Mouse (Mus musculus) embryonic facial prominence, embryonic 12.5 days (tissue): Measurements from ENCODE around the gene Hsd17b12. TPM values are rescaled to one million over a fixed set of nuclear protein-coding genes. Genes with fewer than 3 reads are reported as not detected.

ENCODE experiments used
- ATAC-seq: fragments of 200-750 bp; cut with Nextera tagmentation; 2 replicates; pipeline ENCODE4 v1.8.0; 2017; ENCODE audit not compliant: insufficient number of reproducible peaks, insufficient read depth, low FRiP score, low TSS enrichment
- H3K27ac ChIP-seq: fragments of 300-500 bp; sonication (generic); 2 replicates; pipeline ENCODE4 v1.5.1; 2016; ENCODE audit warnings: mild to moderate bottlenecking
- H3K27me3 ChIP-seq: fragments of 300-500 bp; sonication (generic); 2 replicates; pipeline ENCODE4 v1.6.1; 2016; ENCODE audit warnings: mild to moderate bottlenecking, moderate library complexity
- H3K36me3 ChIP-seq: fragments of 300-500 bp; sonication (generic); 2 replicates; pipeline ENCODE4 v1.6.1; 2016; ENCODE audit warnings: mild to moderate bottlenecking
- H3K4me1 ChIP-seq: fragments of 300-500 bp; sonication (generic); 2 replicates; pipeline ENCODE4 v1.6.1; 2016
- H3K4me2 ChIP-seq: fragments of 300-500 bp; sonication (generic); replicated peaks from 2 replicates; pipeline ENCODE4 v1.6.1; 2016; ENCODE audit warnings: mild to moderate bottlenecking, moderate library complexity
- H3K4me3 ChIP-seq: fragments of 300-500 bp; sonication (generic); 2 replicates; pipeline ENCODE4 v1.5.1; 2016; ENCODE audit warnings: mild to moderate bottlenecking
- H3K9ac ChIP-seq: fragments of 300-500 bp; sonication (generic); 2 replicates; pipeline ENCODE4 v1.6.1; 2016; ENCODE audit warnings: mild to moderate bottlenecking, moderate library complexity
- H3K9me3 ChIP-seq: fragments of 300-500 bp; sonication (generic); 2 replicates; pipeline ENCODE4 v1.6.1; 2016; ENCODE audit warnings: mild to moderate bottlenecking, moderate library complexity
- WGBS: fragments of 180-500 bp; shearing (Covaris S2); methylation state at CpG from one replicate; pipeline ENCODE4 v1.1.7; 2016; 5-methylcytosine and 5-hydroxymethylcytosine counted together
- polyA plus RNA-seq: library from polyadenylated mRNA; unstranded; fragments of >200 nt; fragmentation: Nextera tagmentation; extraction: Ambion mirVana; gene quantifications from 2 replicates; pipeline ENCODE4 v1.2.1, GENCODE M21; 2016

Hsd17b12 gene
- polyA plus RNA-seq, 1 experiment from 2014 or later, result 103 TPM

- H3K4me2 ChIP-seq, result no peak overlapping the region
- no peak overlapping the region for H3K4me3 ChIP-seq
- no peaks in the 10 kb centered on the region for H3K36me3 ChIP-seq
- 88% methylated on average over 2 of the region's 2 CpGs for WGBS
- no peak overlapping the region for H3K9ac ChIP-seq
- no peak overlapping the region for H3K27ac ChIP-seq
- H3K27me3 ChIP-seq, result no peaks in the 10 kb centered on the region
- peaks cover 6% of the 10 kb centered on the region for H3K4me1 ChIP-seq
- no peaks in the 10 kb centered on the region for H3K9me3 ChIP-seq
- ATAC-seq, result no peak
Measured at GRCm38 (mm10) chr2:94044174-94044573, 113.6 kb downstream of the Hsd17b12 start.

DNA sequence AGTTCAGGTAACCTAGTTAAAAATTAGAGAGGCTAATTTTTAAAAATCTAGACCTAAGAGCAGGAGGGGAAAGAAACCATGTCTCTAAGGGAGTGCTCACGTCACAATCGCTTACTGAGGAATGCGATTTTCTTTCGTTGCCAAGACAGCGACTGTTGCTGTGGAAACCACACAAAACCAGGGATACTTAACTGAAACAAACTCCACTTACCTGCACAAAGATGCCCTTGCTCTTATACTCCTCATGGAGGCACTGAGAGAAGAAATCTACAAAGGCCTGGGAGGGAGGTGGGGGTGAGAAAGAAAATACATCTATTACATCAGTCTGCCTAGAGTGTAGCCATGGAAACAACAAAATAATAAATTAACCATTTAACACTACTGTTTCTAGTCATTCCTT is 114.1 kb downstream of the Hsd17b12 start:
- Histone ChIP-seq H3K4me1 (peaks cover under 1% of the 10 kb centered on the region), H3K9me3 (no peaks in the 10 kb centered on the region), H3K4me3 (no peak overlapping the region), H3K36me3 (no peaks in the 10 kb centered on the region), H3K9ac (no peak overlapping the region), H3K27ac (no peak overlapping the region), H3K4me2 (no peak overlapping the region), H3K27me3 (no peaks in the 10 kb centered on the region)
- 55% methylated on average over 5 of the region's 5 CpGs for WGBS
- ATAC-seq, result no peak

- Histone ChIP-seq H3K27ac (no peak overlapping the region), H3K9ac (no peak overlapping the region), H3K4me2 (no peak overlapping the region), H3K4me3 (no peak overlapping the region), H3K9me3 (no peaks in the 10 kb centered on the region), H3K27me3 (no peaks in the 10 kb centered on the region), H3K36me3 (no peaks in the 10 kb centered on the region), H3K4me1 (no peaks in the 10 kb centered on the region)
- no peak for ATAC-seq
- 92% methylated on average over 3 of the region's 3 CpGs for WGBS
Measured at GRCm38 (mm10) chr2:94042461-94042860, 115.3 kb downstream of the Hsd17b12 start.

- Histone ChIP-seq H3K4me2 (no peak overlapping the region), H3K4me1 (no peaks in the 10 kb centered on the region), H3K27me3 (no peaks in the 10 kb centered on the region), H3K4me3 (no peak overlapping the region), H3K9ac (no peak overlapping the region), H3K9me3 (no peaks in the 10 kb centered on the region), H3K36me3 (no peaks in the 10 kb centered on the region), H3K27ac (no peak overlapping the region)
- WGBS, result 94% methylated on average over 5 of the region's 5 CpGs
- no peak for ATAC-seq
Measured at GRCm38 (mm10) chr2:94040391-94041125, 117.2 kb downstream of the Hsd17b12 start.

GRCm38 (mm10) chr2:94035428-94036331 is 122.1 kb downstream of the Hsd17b12 start:
- WGBS, result 68% methylated on average over 9 of the region's 9 CpGs
- H3K4me3 ChIP-seq, result no peak overlapping the region
- H3K36me3 ChIP-seq, result peaks cover 4% of the 10 kb centered on the region; the same call in 1 of the 2 replicates
- no peak overlapping the region for H3K4me2 ChIP-seq
- no peak overlapping the region for H3K27ac ChIP-seq
- H3K9me3 ChIP-seq, result no peaks in the 10 kb centered on the region
- H3K9ac ChIP-seq, result no peak overlapping the region
- no peaks in the 10 kb centered on the region for H3K4me1 ChIP-seq
- no peaks in the 10 kb centered on the region for H3K27me3 ChIP-seq
- peak; percentile 41; the same call in 1 of the 2 replicates for ATAC-seq

DNA sequence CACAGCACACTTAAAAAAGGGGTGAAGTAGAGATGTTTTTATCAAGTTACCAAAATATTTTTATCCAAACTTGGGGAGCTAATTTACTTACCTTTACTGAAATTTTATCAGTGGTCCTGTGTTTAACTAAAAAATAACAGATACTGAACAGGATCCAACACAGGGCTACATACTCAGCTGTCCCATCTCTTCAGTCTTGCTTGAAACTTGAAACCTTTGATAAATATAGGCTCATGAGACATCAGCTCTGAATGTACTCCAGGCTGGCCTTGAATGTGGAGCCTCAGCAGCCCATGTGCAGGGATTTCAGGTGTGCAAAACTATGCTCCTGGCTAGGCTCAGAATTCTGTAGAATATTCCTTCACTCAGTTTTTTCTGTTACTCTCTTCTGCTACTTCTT is 127.2 kb downstream of the Hsd17b12 start:
- H3K4me2 ChIP-seq, result no peak overlapping the region

DNA sequence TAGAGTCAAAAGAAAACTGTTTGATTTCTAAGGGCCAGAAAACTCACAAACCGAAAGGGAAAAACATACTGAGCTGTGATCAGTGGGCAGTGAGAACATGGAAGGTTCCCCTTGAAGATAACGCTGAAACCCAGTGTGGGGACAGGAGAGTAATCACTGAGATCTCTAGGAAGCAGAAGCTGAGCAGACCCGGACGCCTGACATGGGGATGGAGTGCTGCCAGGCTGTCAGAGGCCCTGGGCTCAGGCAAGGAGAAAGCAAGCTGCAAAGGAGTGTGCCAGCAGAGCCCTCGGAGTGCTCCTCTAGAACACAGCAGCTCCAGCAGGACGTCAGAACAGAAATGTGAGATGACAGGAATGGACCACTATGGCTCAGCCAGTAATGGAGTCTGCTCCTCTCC is 133.1 kb downstream of the Hsd17b12 start:
- no peak for ATAC-seq
- H3K36me3 ChIP-seq, result no peaks in the 10 kb centered on the region
- WGBS, result 54% methylated on average over 6 of the region's 6 CpGs
- no peak overlapping the region for H3K27ac ChIP-seq
- H3K9ac ChIP-seq, result no peak overlapping the region
- H3K27me3 ChIP-seq, result no peaks in the 10 kb centered on the region
- no peak overlapping the region for H3K4me2 ChIP-seq
- no peak overlapping the region for H3K4me3 ChIP-seq
- no peaks in the 10 kb centered on the region for H3K9me3 ChIP-seq
- no peaks in the 10 kb centered on the region for H3K4me1 ChIP-seq

More for the DNA sequence above, 127.2 kb downstream of the Hsd17b12 start:
- no peaks in the 10 kb centered on the region for H3K9me3 ChIP-seq
- no peak overlapping the region for H3K4me3 ChIP-seq
- no peaks in the 10 kb centered on the region for H3K4me1 ChIP-seq
- no peak overlapping the region for H3K9ac ChIP-seq
- no peaks in the 10 kb centered on the region for H3K27me3 ChIP-seq
- no peak overlapping the region for H3K27ac ChIP-seq
- peaks cover 4% of the 10 kb centered on the region; the same call in 1 of the 2 replicates for H3K36me3 ChIP-seq
- ATAC-seq, result no peak

GRCm38 (mm10) chr2:94010335-94011291 is 147.2 kb downstream of the Hsd17b12 start, which contains the start of gene Alkbh3:
Alkbh3 (minus strand) TSS chr2:94010807.
- peak within 1 kb of the TSS; percentile 85 for H3K4me3 ChIP-seq
- peak within 1 kb of the TSS; percentile 82 for H3K9ac ChIP-seq
- peaks cover 26% of the 10 kb centered on the region for H3K36me3 ChIP-seq
- no peak within 1 kb of the TSS for H3K27ac ChIP-seq
- no peaks in the 10 kb centered on the region for H3K9me3 ChIP-seq
- WGBS, result 4% methylated on average over 47 of the region's 47 CpGs
- no peaks in the 10 kb centered on the region for H3K27me3 ChIP-seq
- peak within 1 kb of the TSS; percentile 75 for H3K4me2 ChIP-seq
- peak; percentile 94 for ATAC-seq
- peaks cover 5% of the 10 kb centered on the region for H3K4me1 ChIP-seq

DNA sequence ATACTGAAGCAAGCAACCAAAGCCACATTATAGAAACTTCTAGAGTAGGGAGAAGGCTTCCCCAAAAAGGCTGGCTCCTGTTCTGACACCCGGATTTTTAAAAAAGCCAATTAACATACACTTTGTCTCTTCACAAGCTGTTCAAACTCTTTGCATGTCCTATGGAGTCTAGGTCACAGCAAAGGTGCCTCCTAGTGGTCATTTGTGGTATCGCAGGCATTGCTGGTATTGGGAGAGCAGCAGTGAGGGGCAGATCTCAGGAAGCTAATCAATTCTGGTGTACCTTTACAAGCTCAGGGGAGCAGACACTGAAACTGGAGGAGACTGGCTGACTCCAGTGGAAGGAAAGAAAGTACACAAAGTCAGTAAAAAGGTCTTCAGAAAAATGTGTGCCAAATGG is 155.4 kb downstream of the Hsd17b12 start:
- ATAC-seq, result no peak

DNA sequence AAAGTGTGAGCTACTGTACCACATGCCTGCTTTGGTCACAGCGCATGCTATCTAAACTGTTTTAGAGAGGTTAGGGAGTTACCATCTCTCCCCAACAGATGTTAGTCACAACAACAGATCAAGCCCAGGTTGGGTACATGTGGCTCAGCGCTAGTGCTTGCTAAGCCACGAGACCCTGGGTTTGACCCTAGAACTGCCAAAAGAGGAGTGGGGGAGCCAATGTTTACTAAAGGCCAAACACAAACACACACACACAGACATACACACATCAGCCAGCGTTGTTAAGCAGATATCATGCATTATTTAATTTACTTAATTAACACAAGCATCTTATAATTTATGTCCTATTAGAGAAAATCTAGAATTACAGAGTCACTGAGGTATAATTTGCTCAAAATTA is 155.8 kb downstream of the Hsd17b12 start:
- Histone ChIP-seq H3K4me2 (no peak overlapping the region), H3K36me3 (peaks cover 57% of the 10 kb centered on the region), H3K4me3 (no peak overlapping the region), H3K9me3 (no peaks in the 10 kb centered on the region), H3K9ac (no peak overlapping the region), H3K4me1 (no peaks in the 10 kb centered on the region), H3K27ac (no peak overlapping the region), H3K27me3 (no peaks in the 10 kb centered on the region)
- WGBS, result 74% methylated on average over 4 of the region's 4 CpGs
- no peak for ATAC-seq

More for the DNA sequence above, 155.4 kb downstream of the Hsd17b12 start:
- Histone ChIP-seq H3K9ac (no peak overlapping the region), H3K9me3 (no peaks in the 10 kb centered on the region), H3K27me3 (no peaks in the 10 kb centered on the region), H3K36me3 (peaks cover 55% of the 10 kb centered on the region), H3K4me3 (no peak overlapping the region), H3K4me1 (no peaks in the 10 kb centered on the region), H3K4me2 (no peak overlapping the region), H3K27ac (no peak overlapping the region)
- 9% methylated on average over 2 of the region's 2 CpGs for WGBS

DNA sequence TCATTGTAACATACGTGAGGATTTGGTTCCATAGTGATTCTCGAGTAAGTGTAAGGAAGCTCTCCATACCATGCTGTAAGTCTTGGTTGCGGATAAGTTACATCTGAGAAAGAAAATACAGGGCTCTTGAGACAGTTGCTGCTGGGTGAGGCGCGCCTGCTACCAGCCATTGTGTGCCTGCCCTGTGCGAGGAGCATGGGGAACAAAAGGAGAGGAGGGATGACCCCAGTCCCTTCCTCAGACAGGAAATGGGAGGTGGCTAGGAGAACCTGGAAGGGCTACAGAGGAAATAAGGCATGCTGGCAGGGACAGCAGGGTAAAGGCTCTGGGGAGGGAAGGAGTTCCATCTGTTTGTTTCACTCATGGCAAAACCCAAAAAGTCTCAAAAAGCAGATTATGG is 156.4 kb downstream of the Hsd17b12 start:
- H3K9ac ChIP-seq, result no peak overlapping the region
- H3K27ac ChIP-seq, result no peak overlapping the region
- H3K4me2 ChIP-seq, result no peak overlapping the region
- no peaks in the 10 kb centered on the region for H3K27me3 ChIP-seq
- H3K36me3 ChIP-seq, result peaks cover 56% of the 10 kb centered on the region
- no peak overlapping the region for H3K4me3 ChIP-seq
- WGBS, result 81% methylated on average over 6 of the region's 6 CpGs
- peak; percentile 52; the same call in 1 of the 2 replicates for ATAC-seq
- no peaks in the 10 kb centered on the region for H3K4me1 ChIP-seq
- H3K9me3 ChIP-seq, result no peaks in the 10 kb centered on the region
